Mouse (Mus musculus) heart, embryonic 14.5 days (tissue): ENCODE measurements at regions not wholly inside any gene's neighbourhood (a gene's known extent, or its start where the extent isn't known, plus 50 kb on each side); places are given as distances from the start of the nearest gene placed in this dataset.

Experiments
- ATAC-seq: fragments of 200-750 bp; cut with Nextera tagmentation; 2 replicates; pipeline ENCODE4 v1.8.0; 2017; ENCODE audit warnings: low read depth, moderate TSS enrichment; ENCODE audit not compliant: insufficient number of reproducible peaks, insufficient read depth, low FRiP score
- H3K27ac ChIP-seq, 2 experiments: fragments of 200-500 bp in 1 of 2; fragments of 300-500 bp in 1 of 2; sonication (generic) in 1 of 2; replicated peaks in 1 of 2; 2 replicates each; pipeline ENCODE4 v1.5.1; 2012 to 2014; ENCODE audit warnings: low read depth in 2 of 2, low read length in 2 of 2, control low read depth in 1 of 2, mild to moderate bottlenecking in 1 of 2, mixed read lengths in 1 of 2; ENCODE audit not compliant: control insufficient read depth in 1 of 2, insufficient read depth in 1 of 2
- H3K27me3 ChIP-seq: fragments of 300-500 bp; sonication (generic); 2 replicates; pipeline ENCODE4 v1.6.1; 2014; ENCODE audit warnings: mild to moderate bottlenecking, low read length, control low read depth; ENCODE audit not compliant: control insufficient read depth, insufficient read depth
- H3K36me3 ChIP-seq: fragments of 300-500 bp; sonication (generic); 2 replicates; pipeline ENCODE4 v1.6.1; 2014; ENCODE audit warnings: mild to moderate bottlenecking, control low read depth, low read length, mixed read lengths; ENCODE audit not compliant: control insufficient read depth, insufficient read depth
- H3K4me1 ChIP-seq, 2 experiments: fragments of 200-500 bp in 1 of 2; fragments of 300-500 bp in 1 of 2; sonication (generic) in 1 of 2; 2 replicates each; pipeline ENCODE4 v1.6.1; 2012 to 2014; ENCODE audit warnings: low read length in 2 of 2, control low read depth in 1 of 2, mixed read lengths in 1 of 2; ENCODE audit not compliant: control insufficient read depth in 2 of 2, insufficient read depth in 2 of 2
- H3K4me2 ChIP-seq: fragments of 300-500 bp; sonication (generic); 2 replicates; pipeline ENCODE4 v1.6.1; 2014; ENCODE audit warnings: mild to moderate bottlenecking, low read length
- H3K4me3 ChIP-seq, 2 experiments: fragments of 200-500 bp in 1 of 2; fragments of 300-500 bp in 1 of 2; sonication (generic) in 1 of 2; 2 replicates each; pipeline ENCODE4 v1.5.1; 2012 to 2014; ENCODE audit warnings: low read length in 2 of 2, mild to moderate bottlenecking in 2 of 2, control low read depth in 1 of 2, low read depth in 1 of 2, moderate library complexity in 1 of 2; ENCODE audit not compliant: control insufficient read depth in 1 of 2, insufficient read depth in 1 of 2
- H3K9ac ChIP-seq: fragments of 300-500 bp; sonication (generic); 2 replicates; pipeline ENCODE4 v1.6.1; 2014; ENCODE audit warnings: mild to moderate bottlenecking, low read length
- H3K9me3 ChIP-seq: fragments of 300-500 bp; sonication (generic); 2 replicates; pipeline ENCODE4 v1.6.1; 2016; ENCODE audit warnings: low read length, control low read depth; ENCODE audit not compliant: control insufficient read depth
- WGBS: fragments of 180-500 bp; shearing (Covaris S2); extraction: QIAGEN DNeasy Blood & Tissue Kit; methylation state at CpG from one replicate; pipeline ENCODE4 v1.1.7; 2014; 5-methylcytosine and 5-hydroxymethylcytosine counted together

DNA sequence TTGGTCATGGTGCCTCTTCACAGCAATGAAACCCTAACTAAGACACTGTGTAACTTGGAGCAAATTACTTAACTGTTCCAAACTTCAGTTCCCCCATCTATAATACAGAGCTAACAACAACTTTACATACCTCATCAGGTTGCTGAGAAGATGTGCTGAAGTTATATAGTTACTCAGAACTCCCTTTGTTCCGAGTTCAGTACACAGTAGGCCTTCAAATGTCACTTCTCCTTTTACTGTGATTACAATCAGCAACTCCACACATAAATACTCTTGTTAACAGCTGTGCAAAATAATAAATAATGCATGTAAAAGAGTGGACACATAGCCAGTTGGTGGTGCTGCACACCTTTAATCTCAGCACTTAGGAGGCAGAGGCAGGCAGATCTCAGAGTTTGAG is 99.5 kb downstream of the Mrm1 start:
- H3K9me3 ChIP-seq: no peaks in the 10 kb centered on the region
- no peak overlapping the region for H3K27ac ChIP-seq
- no peak overlapping the region for H3K4me2 ChIP-seq
- H3K4me3 ChIP-seq: no peak overlapping the region
- H3K4me1 ChIP-seq: no peaks in the 10 kb centered on the region
- peaks cover 14% of the 10 kb centered on the region for H3K27me3 ChIP-seq
- WGBS: 71% methylated on average over 1 of the region's 1 CpGs
- no peaks in the 10 kb centered on the region for H3K36me3 ChIP-seq
- ATAC-seq: no peak
- no peak overlapping the region for H3K9ac ChIP-seq

DNA sequence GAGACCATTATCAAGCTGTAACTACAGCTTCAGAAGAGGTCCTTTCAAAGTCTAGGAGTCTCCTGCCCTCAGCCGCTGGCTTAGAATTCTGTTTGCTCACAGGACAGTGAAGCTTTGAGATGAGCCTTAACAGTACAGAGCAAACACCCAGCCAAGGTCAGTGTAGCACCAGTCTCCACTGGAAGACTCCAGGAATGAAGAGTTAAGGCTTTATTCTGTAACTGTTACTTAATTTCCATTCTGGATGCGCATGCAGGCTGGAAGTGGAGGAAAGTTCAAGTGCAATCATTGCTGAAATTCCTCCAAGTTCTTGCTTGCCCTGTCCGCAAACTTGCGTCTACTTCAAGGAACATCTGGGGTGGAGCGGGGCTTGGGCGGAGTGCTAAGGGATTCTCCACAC is 106.6 kb downstream of the Mrm1 start:
- H3K27ac ChIP-seq: no peak overlapping the region
- no peak overlapping the region for H3K4me3 ChIP-seq
- H3K27me3 ChIP-seq: peaks cover 18% of the 10 kb centered on the region
- 78% methylated on average over 6 of the region's 6 CpGs for WGBS
- no peaks in the 10 kb centered on the region for H3K9me3 ChIP-seq
- H3K4me2 ChIP-seq: no peak overlapping the region
- H3K9ac ChIP-seq: no peak overlapping the region
- H3K36me3 ChIP-seq: no peaks in the 10 kb centered on the region
- no peak for ATAC-seq
- H3K4me1 ChIP-seq: no peaks in the 10 kb centered on the region

DNA sequence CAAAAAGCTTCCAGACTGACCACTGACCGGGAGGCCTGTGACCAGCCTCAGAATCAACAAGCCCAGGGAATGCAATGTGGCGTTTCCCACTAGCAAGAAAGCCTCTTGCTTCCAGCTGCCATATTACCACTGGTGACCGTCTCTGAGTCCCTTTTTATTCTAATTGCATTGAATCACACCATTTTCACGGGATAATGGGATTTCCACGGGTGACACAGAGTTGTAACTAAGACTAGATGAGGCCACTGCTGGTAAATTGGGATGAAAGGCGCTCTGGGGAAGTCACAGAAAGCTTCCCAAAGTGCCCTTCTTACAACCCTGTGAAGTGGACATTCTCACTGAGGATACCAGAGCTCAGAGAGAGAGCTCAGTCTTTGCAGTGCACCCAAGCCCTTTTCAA is 107.4 kb downstream of the Mrm1 start:
- ATAC-seq: no peak
- Histone ChIP-seq H3K36me3 (no peaks in the 10 kb centered on the region), H3K9ac (no peak overlapping the region), H3K4me3 (no peak overlapping the region), H3K27ac (no peak overlapping the region), H3K4me2 (no peak overlapping the region), H3K9me3 (no peaks in the 10 kb centered on the region), H3K27me3 (peaks cover 19% of the 10 kb centered on the region), H3K4me1 (peaks cover 0 to 2% of the 10 kb centered on the region in 2 experiments; a peak in 1 of 4 replicates)
- 47% methylated on average over 6 of the region's 6 CpGs for WGBS

DNA sequence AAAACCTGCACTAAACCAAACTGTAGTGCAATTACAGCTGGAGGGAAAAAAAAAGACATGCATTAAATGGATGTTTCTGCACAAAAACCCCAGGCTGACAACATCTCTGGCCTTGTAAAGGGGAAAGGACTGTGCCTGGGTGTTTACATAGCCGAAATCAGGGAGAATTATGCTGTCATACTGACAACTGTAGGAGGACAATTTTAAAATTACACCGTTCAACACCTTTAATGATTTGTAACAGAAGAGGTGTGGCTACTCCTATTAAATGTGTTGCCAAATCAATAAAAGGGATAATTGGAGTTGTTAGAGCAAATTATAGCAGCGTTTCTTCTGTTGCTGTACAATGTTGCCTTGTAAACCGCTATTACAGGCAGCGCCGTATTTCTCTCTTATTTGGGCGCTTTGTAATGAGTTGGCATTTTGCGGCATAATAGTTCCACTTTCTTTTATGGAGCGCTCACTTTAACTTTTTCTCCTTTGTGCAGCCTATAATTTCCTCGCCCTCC is 111.0 kb downstream of the Mrm1 start:
- Histone ChIP-seq H3K27me3 (peaks cover 20% of the 10 kb centered on the region), H3K9me3 (no peaks in the 10 kb centered on the region), H3K4me3 (no peak overlapping the region), H3K4me1 (peaks cover 3% of the 10 kb centered on the region in 2 experiments; a peak in 2 of 4 replicates), H3K27ac (no peak overlapping the region), H3K36me3 (no peaks in the 10 kb centered on the region), H3K4me2 (no peak overlapping the region), H3K9ac (no peak overlapping the region)
- 83% methylated on average over 10 of the region's 10 CpGs for WGBS
- ATAC-seq: no peak

DNA sequence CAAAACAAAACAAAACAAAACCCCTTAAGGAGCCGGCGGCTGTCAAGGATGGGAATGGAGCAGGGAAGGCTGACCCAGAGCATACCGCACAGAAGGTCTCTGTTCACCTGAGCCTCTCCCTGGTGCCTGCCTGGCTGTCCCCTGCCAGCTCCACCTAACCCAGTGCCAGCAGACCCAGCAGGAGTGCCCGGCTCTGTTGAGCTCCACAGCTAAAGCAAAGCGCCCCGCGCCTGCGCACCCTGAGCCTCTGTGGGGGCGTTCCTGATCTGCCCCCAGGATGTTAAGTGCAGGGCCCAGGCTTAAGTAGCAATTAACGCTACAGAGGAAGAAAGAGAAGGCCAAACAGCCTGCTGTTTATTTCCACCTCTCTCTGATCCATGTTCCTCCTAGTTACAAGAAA is 111.5 kb downstream of the Mrm1 start:
- ATAC-seq: no peak
- no peak overlapping the region for H3K27ac ChIP-seq
- H3K36me3 ChIP-seq: no peaks in the 10 kb centered on the region
- H3K9ac ChIP-seq: no peak overlapping the region
- no peak overlapping the region for H3K4me2 ChIP-seq
- 20% methylated on average over 10 of the region's 10 CpGs for WGBS
- H3K9me3 ChIP-seq: no peaks in the 10 kb centered on the region
- peaks cover 23% of the 10 kb centered on the region for H3K27me3 ChIP-seq
- peaks cover 3% of the 10 kb centered on the region in 2 experiments; a peak in 2 of 4 replicates for H3K4me1 ChIP-seq
- H3K4me3 ChIP-seq: no peak overlapping the region

DNA sequence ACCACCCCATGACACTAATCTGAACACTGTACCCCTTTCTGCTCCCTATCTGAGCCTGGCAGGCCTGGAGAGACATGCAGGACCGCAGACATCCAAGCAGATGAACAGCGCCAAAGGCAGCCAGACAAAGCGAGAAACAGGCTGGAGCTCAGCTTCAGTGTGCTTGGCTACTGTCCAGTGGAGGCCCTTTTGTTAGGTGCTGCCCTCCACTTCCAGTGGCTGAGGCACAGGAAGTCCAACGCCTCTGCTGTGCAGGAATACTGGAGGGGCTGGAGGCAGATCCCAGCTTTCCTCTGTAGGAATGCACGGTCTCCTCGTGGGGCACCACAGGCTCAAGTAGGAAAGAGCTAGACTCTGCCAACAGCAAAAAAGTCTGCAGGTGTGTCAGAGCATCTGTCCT is 112.6 kb downstream of the Mrm1 start:
- no peak overlapping the region for H3K4me2 ChIP-seq
- no peaks in the 10 kb centered on the region for H3K9me3 ChIP-seq
- no peak overlapping the region for H3K9ac ChIP-seq
- peaks cover 24% of the 10 kb centered on the region; the same call in 1 of the 2 replicates for H3K27me3 ChIP-seq
- ATAC-seq: no peak; the same call in 1 of the 2 replicates
- WGBS: 23% methylated on average over 6 of the region's 6 CpGs
- no peak overlapping the region for H3K4me3 ChIP-seq
- H3K36me3 ChIP-seq: no peaks in the 10 kb centered on the region
- H3K4me1 ChIP-seq: peaks cover 3 to 4% of the 10 kb centered on the region in 2 experiments
- no peak overlapping the region for H3K27ac ChIP-seq

DNA sequence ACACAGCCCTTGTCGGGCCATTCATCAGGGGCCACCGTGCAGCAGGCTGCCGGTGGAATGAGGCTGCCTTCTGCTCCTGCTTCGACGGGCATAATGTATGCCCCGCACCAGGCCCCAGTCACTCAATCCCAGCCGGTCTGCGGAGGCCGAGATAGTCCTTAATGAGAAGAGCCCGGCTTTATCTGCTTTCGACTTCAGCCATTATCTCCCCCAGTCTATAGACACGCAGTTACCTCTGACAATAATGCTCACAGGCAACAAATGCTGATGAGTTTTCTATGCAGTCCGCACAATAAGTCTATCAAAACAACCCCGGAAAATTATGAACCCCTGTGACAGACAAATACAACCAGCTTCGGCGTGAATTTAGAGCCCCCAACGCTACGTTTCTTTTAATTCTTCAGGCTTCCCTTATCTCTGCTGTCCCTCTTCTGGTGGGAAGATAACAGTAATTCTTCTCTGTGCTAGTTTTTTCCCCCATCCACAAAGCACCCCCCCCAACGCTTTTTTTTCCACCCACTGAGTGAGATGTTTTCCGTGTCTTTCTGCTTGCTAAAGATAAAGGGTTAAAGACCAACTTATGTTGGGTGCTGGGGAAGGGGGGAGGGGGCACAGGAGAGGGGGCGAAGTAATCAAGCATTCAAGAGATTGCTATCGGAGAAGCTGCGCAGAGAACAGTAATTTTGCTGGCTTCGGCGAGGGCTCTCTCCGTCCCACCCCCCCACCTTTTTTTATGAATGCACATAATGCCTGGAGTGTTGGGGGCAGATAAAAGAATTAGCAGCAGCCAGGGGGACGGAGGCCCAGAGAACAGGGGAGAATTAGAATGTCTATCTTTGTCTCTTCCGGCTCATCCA is 117.8 kb downstream of the Mrm1 start:
- no peak for ATAC-seq
- Histone ChIP-seq H3K4me1 (peaks cover 5 to 9% of the 10 kb centered on the region in 2 experiments), H3K9ac (no peak overlapping the region), H3K9me3 (no peaks in the 10 kb centered on the region), H3K4me3 (peak overlapping the region in 1 of 2 experiments; percentile 9; a peak in 2 of 4 replicates), H3K27ac (no peak overlapping the region), H3K4me2 (peak overlapping the region; percentile 46), H3K27me3 (peaks cover 29% of the 10 kb centered on the region; the same call in 1 of the 2 replicates), H3K36me3 (no peaks in the 10 kb centered on the region)
- WGBS: 3% methylated on average over 28 of the region's 28 CpGs
